Mouse (Mus musculus) heart, embryonic 11.5 days (tissue): ENCODE data around the gene Sppl2b. TPM values are rescaled to one million over a fixed set of nuclear protein-coding genes. Genes with fewer than 3 reads are reported as not detected.

Source experiments
- ATAC-seq: fragments of 200-750 bp; cut with Nextera tagmentation; replicated peaks from 2 replicates; pipeline ENCODE4 v1.8.0; 2017; ENCODE audit warnings: moderate library complexity; ENCODE audit not compliant: insufficient number of reproducible peaks, low FRiP score, low TSS enrichment
- H3K27ac ChIP-seq: fragments of 300-500 bp; sonication (generic); 2 replicates; pipeline ENCODE4 v1.5.1; 2014; ENCODE audit warnings: mild to moderate bottlenecking, low read depth, low read length
- H3K27me3 ChIP-seq: fragments of 300-500 bp; sonication (generic); 2 replicates; pipeline ENCODE4 v1.6.1; 2014; ENCODE audit warnings: mild to moderate bottlenecking, low read length, mixed read lengths; ENCODE audit not compliant: control insufficient read depth, insufficient read depth
- H3K36me3 ChIP-seq: fragments of 300-500 bp; sonication (generic); 2 replicates; pipeline ENCODE4 v1.6.1; 2014; ENCODE audit warnings: mild to moderate bottlenecking, low read length, moderate library complexity, mixed read lengths; ENCODE audit not compliant: control insufficient read depth, insufficient read depth
- H3K4me1 ChIP-seq: fragments of 300-500 bp; sonication (generic); 2 replicates; pipeline ENCODE4 v1.6.1; 2014; ENCODE audit warnings: low read length; ENCODE audit not compliant: control insufficient read depth, insufficient read depth
- H3K4me2 ChIP-seq: fragments of 300-500 bp; sonication (generic); 2 replicates; pipeline ENCODE4 v1.6.1; 2014; ENCODE audit warnings: mild to moderate bottlenecking, moderate library complexity
- H3K4me3 ChIP-seq: fragments of 300-500 bp; sonication (generic); 2 replicates; pipeline ENCODE4 v1.5.1; 2014; ENCODE audit warnings: low read depth, low read length
- H3K9ac ChIP-seq: fragments of 300-500 bp; sonication (generic); 2 replicates; pipeline ENCODE4 v1.6.1; 2014; ENCODE audit warnings: mild to moderate bottlenecking, low read depth, low read length, moderate library complexity
- H3K9me3 ChIP-seq: fragments of 300-500 bp; sonication (generic); replicated peaks from 2 replicates; pipeline ENCODE4 v1.6.1; 2016; ENCODE audit warnings: low read length; ENCODE audit not compliant: control insufficient read depth
- WGBS: fragments of 180-500 bp; shearing (Covaris S2); extraction: QIAGEN DNeasy Blood & Tissue Kit; methylation state at CpG from one replicate; pipeline ENCODE4 v1.1.7; 2014; ENCODE audit not compliant: insufficient replicate concordance; 5-methylcytosine and 5-hydroxymethylcytosine counted together
- polyA plus RNA-seq: library from polyadenylated mRNA; unstranded; fragments of >200 nt; fragmentation: Nextera tagmentation; extraction: Ambion mirVana; gene quantifications from 2 replicates; pipeline ENCODE4 v1.2.1, GENCODE M21; 2014

Gene Sppl2b
- 22.9 and 26.3 TPM in 2 replicates for polyA plus RNA-seq

GRCm38 (mm10) chr10:80854913-80855748 is at the start of gene Sppl2b, which contains the start of gene Lsm7:
Gene Sppl2b, plus strand, starts transcription at chr10:80855275.
Gene Lsm7, minus strand, starts transcription at chr10:80855209.
- H3K4me1 ChIP-seq, result peaks cover 18% of the 10 kb centered on the region
- no peaks in the 10 kb centered on the region for H3K27me3 ChIP-seq
- H3K9ac ChIP-seq, result peak within 1 kb of the TSS; percentile 96
- peaks cover 13% of the 10 kb centered on the region for H3K36me3 ChIP-seq
- peak within 1 kb of the TSS; percentile 57 for H3K27ac ChIP-seq
- under 1% methylated on average over 81 of the region's 81 CpGs for WGBS
- no peaks in the 10 kb centered on the region for H3K9me3 ChIP-seq
- peak; percentile 62 for ATAC-seq
- H3K4me3 ChIP-seq, result peak within 1 kb of the TSS; percentile 96
- peak within 1 kb of the TSS; percentile 100 for H3K4me2 ChIP-seq

GRCm38 (mm10) chr10:80805322-80805721 is 49.8 kb upstream of the Sppl2b start:
- H3K36me3 ChIP-seq, result peaks cover 18% of the 10 kb centered on the region
- peaks cover 11% of the 10 kb centered on the region for H3K27me3 ChIP-seq
- no peak for ATAC-seq
- peaks cover 49% of the 10 kb centered on the region for H3K4me1 ChIP-seq
- no peak overlapping the region for H3K4me2 ChIP-seq
- no peak overlapping the region for H3K4me3 ChIP-seq
- H3K9ac ChIP-seq, result no peak overlapping the region
- WGBS, result 85% methylated on average over 5 of the region's 5 CpGs
- H3K27ac ChIP-seq, result no peak overlapping the region
- no peaks in the 10 kb centered on the region for H3K9me3 ChIP-seq

GRCm38 (mm10) chr10:80805925-80806324 is 49.1 kb upstream of the Sppl2b start:
- no peak; the same call in 1 of the 2 replicates for ATAC-seq
- peaks cover 51% of the 10 kb centered on the region for H3K4me1 ChIP-seq
- H3K27ac ChIP-seq, result no peak overlapping the region
- H3K36me3 ChIP-seq, result peaks cover 18% of the 10 kb centered on the region
- H3K9ac ChIP-seq, result no peak overlapping the region
- H3K4me3 ChIP-seq, result no peak overlapping the region
- 18% methylated on average over 3 of the region's 3 CpGs for WGBS
- no peak overlapping the region for H3K4me2 ChIP-seq
- peaks cover 11% of the 10 kb centered on the region for H3K27me3 ChIP-seq
- H3K9me3 ChIP-seq, result no peaks in the 10 kb centered on the region

- WGBS, result 44% methylated on average over 34 of the region's 34 CpGs
- peaks cover 51% of the 10 kb centered on the region for H3K4me1 ChIP-seq
These were observed 48.6 kb upstream of the Sppl2b start for GRCm38 (mm10) chr10:80806341-80807056.

GRCm38 (mm10) chr10:80807057-80807627 is 47.9 kb upstream of the Sppl2b start:
- peak overlapping the region; percentile 48 for H3K4me3 ChIP-seq
- H3K36me3 ChIP-seq, result peaks cover 16% of the 10 kb centered on the region
- peaks cover 11% of the 10 kb centered on the region for H3K27me3 ChIP-seq
- H3K27ac ChIP-seq, result peak overlapping the region; percentile 64
- H3K4me2 ChIP-seq, result peak overlapping the region; percentile 96
- WGBS, result 1% methylated on average over 57 of the region's 58 CpGs
- no peaks in the 10 kb centered on the region for H3K9me3 ChIP-seq
- peaks cover 51% of the 10 kb centered on the region for H3K4me1 ChIP-seq
- peak; percentile 13; the same call in 1 of the 2 replicates for ATAC-seq
- H3K9ac ChIP-seq, result peak overlapping the region; percentile 73

More at GRCm38 (mm10) chr10:80806341-80807056, 48.6 kb upstream of the Sppl2b start:
- Histone ChIP-seq H3K4me3 (peak overlapping the region; percentile 48), H3K9ac (peak overlapping the region; percentile 73), H3K27ac (peak overlapping the region; percentile 64), H3K9me3 (no peaks in the 10 kb centered on the region), H3K27me3 (peaks cover 11% of the 10 kb centered on the region), H3K4me2 (peak overlapping the region; percentile 96), H3K36me3 (peaks cover 18% of the 10 kb centered on the region)
- no peak for ATAC-seq

- Histone ChIP-seq H3K4me3 (peak overlapping the region; percentile 48), H3K4me2 (peak overlapping the region; percentile 96), H3K36me3 (peaks cover 10% of the 10 kb centered on the region), H3K9ac (peak overlapping the region; percentile 63), H3K9me3 (no peaks in the 10 kb centered on the region), H3K4me1 (peaks cover 51% of the 10 kb centered on the region), H3K27ac (peak overlapping the region; percentile 64), H3K27me3 (peaks cover 11% of the 10 kb centered on the region)
- no peak for ATAC-seq
- WGBS, result 17% methylated on average over 40 of the region's 40 CpGs
These were observed 46.7 kb upstream of the Sppl2b start for GRCm38 (mm10) chr10:80808099-80808984.

- Histone ChIP-seq H3K4me1 (peaks cover 51% of the 10 kb centered on the region), H3K27me3 (peaks cover 11% of the 10 kb centered on the region), H3K27ac (peak overlapping the region; percentile 64), H3K4me2 (peak overlapping the region; percentile 96), H3K9ac (peak overlapping the region; percentile 63), H3K4me3 (peak overlapping the region; percentile 48), H3K9me3 (no peaks in the 10 kb centered on the region), H3K36me3 (peaks cover 3% of the 10 kb centered on the region; the same call in 1 of the 2 replicates)
- no peak for ATAC-seq
- WGBS, result 8% methylated on average over 18 of the region's 18 CpGs
These were observed 46.0 kb upstream of the Sppl2b start for GRCm38 (mm10) chr10:80808985-80809632.
